Mouse (Mus musculus) heart, postnatal 10 days (tissue): ENCODE results near the gene Ckap4. TPM values are rescaled to one million over a fixed set of nuclear protein-coding genes. Genes with fewer than 3 reads are reported as not detected.
"Not testable (repeated sequence)": the region's sequence is repeated elsewhere in the genome, so short reads cannot be mapped to it uniquely, and the experiment has no call there.

Source experiments
- DNase-seq, 2 experiments: peaks; one replicate each; pipeline ENCODE4 v3.0.0; 2021
- intact Hi-C: fragments of 180-260 bp; cut with DNase I; formaldehyde crosslinking; loops from one replicate; pipeline ENCODE4 v1.15.1; 2025
- total RNA-seq, 2 experiments: library from RNA; stranded (reverse); gene quantifications; 2 replicates each; pipeline ENCODE4 v1.2.3; 2021

Ckap4 gene
- total RNA-seq, 2 experiments from 2014 or later = 74.8 to 86.4 TPM

DNA sequence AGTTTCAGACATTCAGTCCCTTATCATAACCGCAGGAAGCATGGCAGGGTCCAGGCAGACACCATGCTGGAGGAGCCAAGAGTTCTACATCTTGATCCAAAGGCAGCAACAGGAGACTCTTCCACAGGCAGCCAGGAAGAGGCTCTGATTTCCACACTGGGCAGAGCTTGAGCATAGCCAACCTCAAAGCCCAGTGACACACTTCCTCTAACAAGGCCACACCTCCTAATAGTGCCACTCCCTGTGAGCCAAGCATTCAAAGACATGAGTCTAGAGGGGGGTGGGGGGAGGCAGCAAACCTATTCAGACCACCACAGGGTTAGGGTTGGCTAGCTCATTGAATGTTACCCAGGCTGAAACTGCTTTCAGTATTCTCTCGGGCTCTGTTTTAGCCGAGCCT, 18.0 kb upstream of the Ckap4 start:
- intact Hi-C loops = no loop called here
- DNase-seq = no peak

DNA sequence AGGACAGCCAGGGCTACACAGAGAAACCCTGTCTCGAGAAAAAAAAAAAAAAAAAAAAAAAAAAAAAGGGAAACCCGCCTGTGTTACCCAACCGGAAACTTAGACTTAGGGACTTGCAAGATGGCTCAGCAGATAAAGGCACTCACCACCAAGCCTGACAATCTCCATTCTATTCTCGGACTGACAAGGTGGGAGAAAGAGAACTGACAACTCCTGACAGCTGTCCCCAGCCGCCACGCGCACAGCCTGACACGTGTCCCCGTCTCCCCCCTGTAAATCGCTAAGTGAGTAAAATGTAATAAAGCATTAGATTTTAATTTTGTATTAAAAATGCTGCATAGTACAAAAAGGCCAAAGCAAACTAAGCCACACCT, 16.0 kb upstream of the Ckap4 start:
- DNase-seq = no peak
- intact Hi-C loops = no loop called here

DNA sequence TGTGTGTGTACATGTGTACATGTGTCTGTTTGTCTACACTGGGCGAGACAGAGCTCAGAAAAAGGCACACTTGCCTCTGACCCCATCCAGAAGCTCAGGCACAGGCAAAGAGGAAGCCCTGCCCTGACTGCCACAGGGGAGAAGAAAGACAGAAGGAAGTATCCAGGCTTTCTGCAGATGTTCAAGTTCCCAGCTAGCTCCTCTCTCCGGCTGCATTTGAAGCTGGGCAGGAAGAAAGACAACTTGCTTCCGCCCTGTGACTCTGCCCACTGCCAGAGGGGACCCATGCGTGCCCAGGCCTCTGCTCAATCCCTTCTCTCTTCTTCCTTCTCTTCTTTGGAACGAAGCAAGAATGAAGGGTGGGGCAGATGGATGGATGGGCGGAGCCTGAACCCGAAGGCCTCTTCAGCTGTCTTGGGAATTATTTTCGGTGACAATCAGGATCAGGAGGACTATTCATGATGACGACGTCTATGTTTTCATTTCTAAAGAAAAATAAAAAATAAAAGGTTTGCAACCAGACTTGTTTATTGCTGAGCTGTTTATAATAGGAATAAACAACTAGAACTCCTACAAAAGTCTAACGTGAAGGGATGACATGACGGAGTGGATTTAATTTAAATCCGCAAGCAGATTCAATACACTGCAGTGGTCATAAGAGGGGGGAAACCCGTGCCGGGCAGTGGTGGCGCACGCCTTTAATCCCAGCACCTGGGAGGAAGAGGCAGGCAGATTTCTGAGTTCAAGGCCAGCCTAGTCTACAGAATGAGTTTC, 15.5 kb upstream of the Ckap4 start:
- DNase-seq = peak in 1 of 2 experiments; percentile 6
- intact Hi-C loops = no loop called here

DNA sequence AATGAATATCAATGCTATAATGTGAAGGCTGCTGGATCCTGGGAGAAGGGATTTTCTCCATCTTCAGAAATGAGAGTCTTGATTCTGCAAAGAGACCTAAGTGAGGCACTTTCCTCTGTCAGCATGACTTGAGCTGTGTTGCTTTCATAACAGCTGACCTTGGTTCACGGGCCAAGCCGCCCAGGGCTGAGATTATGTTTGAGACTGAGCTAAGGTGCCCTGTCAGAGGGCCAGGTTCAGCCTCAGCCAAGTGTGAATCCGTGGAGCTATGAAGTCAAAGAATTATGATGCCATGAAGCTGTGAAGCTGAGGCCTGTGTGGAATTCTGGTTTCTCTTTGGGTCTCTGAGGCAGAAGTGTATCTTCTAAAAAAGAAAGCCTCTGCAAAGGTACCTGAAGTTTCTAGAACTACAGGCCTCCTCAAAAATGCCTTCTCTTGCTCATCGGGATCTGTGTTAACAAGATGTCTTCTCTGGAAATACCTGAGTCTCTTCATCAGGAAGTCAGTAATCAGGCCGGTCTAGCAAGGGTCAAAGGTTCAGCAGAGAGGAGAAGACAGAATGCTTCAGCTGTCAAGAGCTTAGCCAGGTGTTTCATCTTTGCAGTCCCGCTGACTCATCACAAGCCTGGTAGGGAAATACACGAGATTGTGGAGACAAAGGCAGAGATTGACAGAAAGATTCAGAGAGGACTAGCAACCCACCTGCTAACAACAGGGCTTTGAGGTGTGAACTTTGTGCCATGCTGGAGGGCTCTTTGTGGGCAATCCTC, 11.2 kb upstream of the Ckap4 start:
- DNase-seq = no peak

DNA sequence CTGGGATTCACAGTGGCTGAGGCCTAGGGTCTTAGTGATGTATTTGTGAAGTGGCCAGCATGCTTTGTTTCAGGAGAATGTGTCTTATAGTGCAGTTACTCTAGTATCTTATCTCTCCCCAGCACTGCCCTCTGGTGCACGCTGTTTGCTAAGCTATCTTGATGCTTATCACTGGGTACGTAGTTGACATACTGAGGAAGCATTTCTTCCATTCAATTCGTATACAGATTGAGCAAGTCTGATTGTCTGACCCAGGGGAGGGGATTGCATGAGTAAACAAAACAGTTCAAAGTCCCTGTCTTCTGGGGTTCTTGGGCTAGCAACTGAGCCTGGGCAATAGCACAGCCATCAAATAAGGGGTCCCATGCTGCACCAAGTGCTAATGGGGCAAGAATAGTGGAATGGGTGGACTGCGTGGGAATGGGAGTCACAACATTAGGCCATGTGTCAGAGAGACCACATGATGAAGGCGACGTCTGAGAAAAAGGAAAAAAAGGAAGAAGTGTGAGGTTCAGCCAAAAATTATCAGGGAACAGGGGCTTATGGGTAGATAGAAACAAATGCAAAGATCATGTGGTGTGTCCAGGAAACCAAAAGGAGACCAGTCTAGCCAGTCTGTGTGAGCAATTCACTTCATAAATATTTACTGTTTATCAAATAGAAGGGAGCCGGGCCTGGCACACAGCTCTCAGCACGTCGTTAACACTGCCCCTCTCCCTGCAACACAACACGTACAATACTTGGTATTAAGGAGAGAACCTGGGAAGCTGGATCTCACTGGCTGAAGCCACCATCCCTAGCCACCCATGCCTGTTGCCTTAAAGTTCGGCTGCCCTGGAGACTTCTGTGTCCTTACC, 9.2 kb upstream of the Ckap4 start:
- intact Hi-C loops = no loop called here
- DNase-seq = no peak

More for the DNA sequence above, 11.2 kb upstream of the Ckap4 start:
- intact Hi-C loops = no loop called here

DNA sequence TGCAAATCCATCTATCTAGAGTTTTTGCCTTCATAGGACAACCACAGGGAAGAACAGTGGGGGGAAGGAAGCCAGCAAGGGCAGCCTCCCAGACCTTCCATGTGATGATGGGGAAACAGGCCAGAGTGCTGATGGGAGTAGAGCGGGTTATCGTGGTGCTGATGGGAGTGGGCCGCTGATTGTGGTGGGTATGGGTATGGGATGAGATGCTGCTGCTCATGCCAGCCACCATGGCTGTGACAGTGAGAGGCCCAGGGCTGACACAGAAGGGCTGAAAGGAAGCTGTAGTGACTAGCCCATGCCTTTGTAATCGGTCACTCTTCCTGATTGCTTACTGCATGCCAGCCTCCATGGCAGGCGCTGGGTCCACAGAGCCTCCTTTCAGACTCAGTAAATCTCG, 5.8 kb upstream of the Ckap4 start:
- DNase-seq = no peak
- intact Hi-C loops = no loop called here

DNA sequence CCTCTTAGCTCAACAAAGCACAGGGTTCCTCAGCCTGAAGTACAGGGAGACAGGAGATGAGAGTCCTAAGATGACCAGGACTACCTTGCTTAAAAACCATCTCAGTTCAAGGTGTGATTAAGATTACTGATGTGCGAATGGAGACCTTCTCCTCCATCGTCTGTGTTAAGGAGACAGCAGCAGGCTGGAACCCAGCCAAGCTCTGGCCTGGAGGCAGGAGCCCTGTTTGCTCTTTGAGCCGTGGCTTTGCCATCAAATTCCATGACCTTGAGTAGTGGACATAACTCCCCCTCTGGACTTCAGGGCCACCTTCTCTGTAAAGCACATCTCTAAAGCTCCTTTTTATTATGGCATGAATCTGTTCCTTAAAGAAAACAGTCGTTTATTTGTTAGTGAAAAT, 2.0 kb upstream of the Ckap4 start:
- intact Hi-C loops = loop anchor here (2.0 kb wide), 1 partner anchor 41 kb away; the partner anchor contains the start of gene Tcp11l2
- no peak for DNase-seq

DNA sequence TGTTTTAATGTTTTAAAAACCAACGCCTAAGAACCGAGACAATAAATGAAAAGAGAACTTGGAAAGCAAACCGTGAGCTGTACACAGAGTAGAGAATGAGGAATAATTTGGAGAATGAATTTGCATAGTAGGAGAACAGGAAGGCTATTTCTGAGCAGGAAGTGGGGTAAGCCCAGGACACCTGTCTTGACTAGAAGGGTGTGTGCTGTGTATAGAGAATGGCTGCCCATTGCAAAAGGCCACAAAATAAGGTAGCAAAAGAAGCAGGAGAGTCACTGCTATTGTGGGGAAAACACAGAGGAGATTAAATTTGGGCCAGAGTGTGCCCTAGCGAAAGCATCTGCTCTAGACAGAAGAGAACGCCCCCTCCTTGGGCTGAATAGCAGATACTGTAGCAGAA, 1.6 kb upstream of the Ckap4 start:
- intact Hi-C loops = loop anchor here (2.0 kb wide), 1 partner anchor 41 kb away; the partner anchor contains the start of gene Tcp11l2
- no peak for DNase-seq

DNA sequence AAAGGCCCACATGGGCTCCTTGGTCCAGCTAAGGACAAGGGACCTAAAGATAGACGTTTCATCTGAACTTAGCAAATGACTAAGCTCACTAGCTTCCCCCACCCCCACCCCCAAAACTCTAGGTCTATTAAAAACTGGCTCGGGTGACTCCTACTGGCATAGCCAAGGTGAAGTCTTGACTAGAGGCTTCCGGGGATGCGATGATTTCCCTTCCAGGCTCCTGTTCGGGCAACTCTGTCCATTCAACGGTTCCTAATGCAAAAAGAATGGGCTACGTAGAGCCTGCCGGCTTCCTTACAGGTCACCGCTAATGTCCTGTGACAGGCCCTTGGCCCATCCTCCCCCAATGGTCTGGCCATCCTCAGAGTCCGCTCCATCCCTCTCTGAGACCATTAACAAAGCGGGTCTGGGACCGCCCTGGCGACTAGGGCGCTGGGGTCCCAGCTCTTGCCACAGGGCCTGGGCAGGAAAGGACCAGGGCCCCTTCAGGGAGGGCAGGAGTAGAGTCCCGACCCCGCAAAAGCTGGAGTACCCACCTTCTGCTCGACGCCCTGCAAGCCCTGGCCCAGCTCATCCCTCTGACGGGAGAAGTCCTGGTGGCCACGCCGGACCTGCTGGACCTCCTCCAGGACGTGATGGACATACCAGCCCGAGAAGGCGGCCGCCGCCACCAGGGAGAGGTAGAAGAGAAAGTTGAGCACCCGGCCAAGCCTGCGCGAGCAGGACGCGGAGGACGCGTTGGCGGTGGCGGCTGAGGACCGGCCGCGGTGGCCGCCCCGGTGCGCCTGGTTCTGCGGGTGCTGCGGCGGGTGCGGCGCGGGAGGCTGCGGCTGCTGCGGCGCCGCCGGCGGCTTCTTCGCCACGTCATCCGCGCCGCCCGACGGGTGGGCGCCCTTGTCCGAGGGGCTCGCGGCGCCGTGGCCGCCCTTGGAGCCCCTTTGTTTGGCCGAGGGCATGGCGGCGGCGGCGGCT, 665 bp downstream of the Ckap4 start:
- intact Hi-C loops = loop anchor here (1.0 kb wide), 2 partner anchors 18 to 64 kb away; no protein-coding TSS in a partner anchor
- DNase-seq = peak; percentile 75 to 79

DNA sequence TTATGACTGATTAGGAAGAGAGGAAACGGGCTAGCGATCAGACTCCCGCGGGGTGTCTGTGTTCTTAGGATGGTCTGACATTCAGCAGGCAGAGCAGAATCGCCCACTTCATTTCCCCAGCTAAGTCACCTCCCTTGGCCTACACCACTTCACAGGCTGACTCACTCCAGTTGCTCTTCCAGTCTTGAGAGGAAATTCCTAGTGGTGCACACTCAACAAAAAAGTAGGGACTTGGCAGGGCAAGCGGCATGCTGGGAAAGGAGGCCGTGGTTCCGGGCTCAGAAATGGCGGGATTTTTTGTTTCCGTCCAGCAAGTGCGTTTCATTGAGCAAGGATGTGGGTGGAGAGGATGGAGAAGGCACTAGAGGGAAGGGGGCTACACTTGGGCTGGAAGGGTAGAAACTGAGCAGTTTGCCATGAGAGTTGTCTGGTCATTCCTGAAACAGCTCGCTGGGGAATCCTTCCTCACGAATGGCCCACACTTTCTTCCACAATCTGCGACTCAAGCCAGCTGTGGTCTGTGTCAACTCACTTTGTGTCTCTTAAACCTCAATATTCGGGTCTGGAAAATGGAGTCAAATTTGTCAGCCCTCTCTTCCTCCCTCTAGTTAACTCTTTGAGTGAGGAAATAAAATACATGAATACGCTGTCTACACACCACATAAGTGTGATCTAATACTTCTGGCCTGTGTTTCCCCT, 1.5 kb downstream of the Ckap4 start:
- intact Hi-C loops = loop anchor here (1.0 kb wide), 1 partner anchor 17 kb away; no protein-coding TSS in a partner anchor
- peak; percentile 70 to 75 for DNase-seq

DNA sequence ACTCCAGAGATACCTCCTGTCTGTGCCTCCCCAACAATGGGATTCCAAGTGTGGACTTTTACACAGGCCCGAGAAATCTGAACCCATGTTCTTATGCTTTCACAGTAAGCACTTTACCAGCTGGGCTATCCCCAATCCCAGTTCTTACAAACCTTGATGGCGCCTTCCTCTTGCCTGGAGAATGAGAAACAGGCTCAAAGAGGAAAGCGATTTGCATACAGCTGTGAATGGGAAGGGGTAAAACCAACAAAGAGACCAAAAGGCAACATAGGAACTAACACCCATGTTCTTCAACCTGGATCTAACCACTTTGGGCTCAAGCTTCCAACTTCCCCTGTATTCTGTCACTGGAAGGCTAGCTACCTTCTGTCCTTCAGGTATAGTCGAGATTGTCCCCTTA, 2.3 kb downstream of the Ckap4 start:
- intact Hi-C loops = no loop called here
- DNase-seq = no peak

DNA sequence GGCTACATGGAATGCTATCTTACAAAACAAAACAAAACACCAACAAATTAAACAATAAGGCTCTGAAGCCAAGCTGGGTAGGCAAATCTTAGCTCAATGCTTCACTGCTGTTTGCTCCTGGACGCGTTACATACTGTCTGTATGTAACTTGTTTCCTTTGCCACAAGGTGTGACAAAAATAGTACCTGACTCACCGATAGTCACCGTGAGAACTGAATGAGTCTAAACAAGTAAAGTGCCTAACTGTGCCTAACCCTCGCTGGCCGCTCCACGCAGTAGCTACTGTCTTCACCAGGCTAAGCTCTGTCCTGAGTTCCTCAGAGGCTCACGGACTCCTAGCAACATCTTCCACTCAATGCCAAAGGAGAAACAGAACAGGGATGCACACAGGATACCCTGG, 3.5 kb downstream of the Ckap4 start:
- peak; percentile 51 to 67 for DNase-seq
- intact Hi-C loops = no loop called here

DNA sequence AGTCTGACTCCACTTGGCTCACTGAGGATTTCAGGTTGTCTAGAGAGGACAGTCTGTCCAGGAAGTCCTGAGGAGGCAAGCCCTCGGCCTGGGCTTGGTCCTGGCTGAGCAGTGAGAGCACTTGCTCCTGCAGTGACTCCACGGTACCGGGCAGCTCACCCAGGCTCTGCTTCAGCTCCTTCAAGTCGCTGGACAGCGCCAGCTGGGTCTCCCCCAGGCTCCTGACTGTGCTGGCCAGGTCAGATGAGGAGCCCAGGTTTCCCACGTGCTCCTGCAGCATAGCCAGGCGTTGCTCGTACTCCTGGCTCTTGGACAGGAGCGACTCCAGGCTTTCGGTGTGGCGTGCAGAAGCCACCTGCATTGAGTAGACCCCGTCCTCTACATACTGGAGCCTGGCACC, 6.2 kb downstream of the Ckap4 start:
- intact Hi-C loops = no loop called here

DNA sequence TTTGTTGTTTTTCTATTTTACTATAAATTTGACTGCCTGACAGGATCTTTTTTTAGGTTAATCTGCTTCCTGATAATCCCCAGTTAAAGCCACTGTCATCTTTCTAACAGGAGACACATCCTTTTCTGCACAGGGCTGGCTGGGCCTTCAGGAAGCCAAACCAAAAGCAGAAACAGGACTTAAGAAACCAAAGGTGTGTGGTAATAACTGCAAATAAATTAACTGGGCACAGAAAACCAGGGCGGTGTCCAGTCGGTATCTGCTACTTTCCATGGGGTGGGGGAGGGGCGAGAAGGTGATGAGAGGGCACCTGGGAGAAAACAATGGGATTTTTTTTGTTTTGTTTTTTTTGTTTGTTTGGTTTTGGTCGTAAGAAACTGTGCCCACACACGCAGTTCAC, 6.8 kb downstream of the Ckap4 start:
- no peak for DNase-seq
- intact Hi-C loops = no loop called here

More for the DNA sequence above, 6.2 kb downstream of the Ckap4 start:
- no peak for DNase-seq

DNA sequence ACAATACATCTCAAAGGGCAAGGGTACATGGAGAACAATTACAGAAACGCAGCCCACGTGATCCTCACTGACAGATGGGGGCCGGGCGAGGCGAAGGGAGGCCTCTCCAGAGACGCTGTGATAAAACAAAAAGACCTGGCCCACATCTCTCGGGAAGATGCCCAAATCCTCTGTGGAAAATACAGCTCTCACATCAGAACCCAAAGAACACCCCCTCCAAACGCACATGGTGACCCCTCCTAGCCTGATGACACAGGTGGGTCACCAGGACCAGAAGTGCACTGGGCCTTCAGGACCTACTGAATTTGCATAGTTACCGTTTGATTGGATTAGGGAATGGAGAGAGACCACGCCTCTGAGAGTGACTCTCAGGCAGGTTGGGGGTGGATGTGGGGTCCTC, 7.4 kb downstream of the Ckap4 start:
- intact Hi-C loops = no loop called here
- no peak for DNase-seq

DNA sequence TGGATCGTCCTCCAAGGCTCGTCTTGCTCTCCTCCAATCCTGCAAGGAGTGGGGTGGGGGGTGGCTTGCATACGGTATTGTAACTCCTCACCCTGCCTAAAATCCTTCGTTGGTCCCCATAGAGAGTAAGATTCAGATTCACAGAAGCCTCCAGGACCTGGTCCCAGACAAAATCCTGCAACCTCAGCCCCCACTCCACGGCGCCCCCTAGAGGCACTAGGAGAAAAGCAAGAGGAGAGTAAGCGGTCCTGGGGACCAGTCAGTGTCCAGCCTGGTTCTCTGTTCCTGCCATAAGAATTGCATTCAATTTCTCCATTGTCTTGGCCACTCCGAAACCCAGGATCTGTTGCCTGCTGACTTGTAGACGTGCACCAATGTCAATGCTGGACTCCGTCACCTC, 10.2 kb downstream of the Ckap4 start:
- DNase-seq = no peak
- intact Hi-C loops = no loop called here

DNA sequence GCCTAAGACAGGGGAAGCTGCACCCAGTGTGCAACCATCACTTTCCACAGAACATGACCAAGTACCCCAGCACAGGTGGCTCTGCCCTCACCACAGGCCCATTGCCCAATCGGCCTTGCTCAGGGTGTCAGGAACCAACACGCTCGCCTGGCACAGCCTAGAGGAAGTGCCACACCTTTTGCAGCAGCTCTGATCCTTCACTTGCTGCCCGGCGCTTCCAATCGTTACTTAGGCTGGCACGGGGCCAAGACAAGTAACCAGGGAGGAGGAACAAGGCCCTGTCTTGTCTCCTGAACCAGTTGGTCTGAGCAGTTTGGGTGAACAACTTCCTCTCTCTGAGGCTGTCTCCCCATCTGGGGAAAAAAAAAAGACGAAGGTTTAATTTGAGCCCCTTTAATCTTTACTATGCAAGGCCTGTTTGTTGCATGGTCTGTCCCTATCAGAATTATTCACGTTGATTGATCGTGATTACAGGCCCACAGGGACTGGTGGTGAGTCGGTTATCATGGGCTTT, 17.4 kb downstream of the Ckap4 start:
- intact Hi-C loops = loop anchor here (5.0 kb wide), 2 partner anchors 61 to 531 kb away; partner anchors contain the start of gene Tcp11l2
- DNase-seq = peak in 1 of 2 experiments; percentile 30

DNA sequence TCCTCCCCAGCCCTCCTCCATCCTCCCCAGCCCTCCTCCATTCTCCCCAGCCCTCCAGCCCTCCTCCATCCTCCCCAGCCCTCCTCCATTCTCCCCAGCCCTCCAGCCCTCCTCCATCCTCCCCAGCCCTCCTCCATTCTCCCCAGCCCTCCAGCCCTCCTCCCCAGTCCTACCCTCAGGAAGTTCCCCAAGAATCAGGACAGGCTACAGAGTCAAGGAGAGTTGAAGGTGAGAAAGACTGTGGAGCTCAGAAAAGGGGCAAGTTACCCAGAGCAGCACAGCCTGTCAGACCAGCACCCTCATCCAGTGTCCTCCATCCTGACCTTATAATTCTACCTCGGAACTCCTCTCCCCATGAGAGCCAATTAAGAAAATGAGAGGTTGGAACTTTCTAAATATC, 17.9 kb downstream of the Ckap4 start:
- intact Hi-C loops = loop anchor here (1.0 to 5.0 kb wide), 6 partner anchors 16 to 531 kb away; partner anchors contain the start of gene Tcp11l2
- not testable (repeated sequence) for DNase-seq

DNA sequence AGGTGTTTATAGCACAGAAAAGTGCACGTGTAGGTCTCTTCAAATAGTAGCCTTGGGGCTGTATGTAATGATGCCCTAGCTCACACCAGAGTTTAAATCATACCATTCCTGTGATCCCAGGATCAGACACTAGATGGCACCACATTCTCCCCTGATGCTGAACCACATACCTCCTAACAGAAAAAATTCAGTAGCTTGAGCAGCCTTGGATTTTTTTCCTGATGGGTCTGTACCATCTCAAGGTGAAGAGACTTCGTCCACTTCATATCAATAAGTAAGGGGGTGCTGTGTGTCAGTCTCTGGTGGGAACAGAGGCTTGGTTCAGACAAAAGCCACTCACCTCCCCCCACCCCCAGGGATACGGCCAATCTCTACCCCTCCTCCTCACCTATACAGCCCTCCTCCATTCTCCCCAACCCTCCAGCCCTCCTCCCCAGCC, 18.3 kb downstream of the Ckap4 start:
- DNase-seq = peak; percentile 85 to 91
- intact Hi-C loops = loop anchor here (1.0 to 5.0 kb wide), 6 partner anchors 17 to 532 kb away; partner anchors contain the start of gene Tcp11l2
